Mouse (Mus musculus): ENCODE data around the gene Atp7a. TPM values are rescaled to one million over a fixed set of nuclear protein-coding genes. Genes with fewer than 3 reads are reported as not detected.
"Not testable (repeated sequence)": the region's sequence is repeated elsewhere in the genome, so short reads cannot be mapped to it uniquely, and the experiment has no call there.

Atp7a gene
- 17.0 and 18.1 TPM in 2 replicates for polyA plus RNA-seq (2015; fragmentation: Nextera tagmentation; extraction: Ambion mirVana)

DNA sequence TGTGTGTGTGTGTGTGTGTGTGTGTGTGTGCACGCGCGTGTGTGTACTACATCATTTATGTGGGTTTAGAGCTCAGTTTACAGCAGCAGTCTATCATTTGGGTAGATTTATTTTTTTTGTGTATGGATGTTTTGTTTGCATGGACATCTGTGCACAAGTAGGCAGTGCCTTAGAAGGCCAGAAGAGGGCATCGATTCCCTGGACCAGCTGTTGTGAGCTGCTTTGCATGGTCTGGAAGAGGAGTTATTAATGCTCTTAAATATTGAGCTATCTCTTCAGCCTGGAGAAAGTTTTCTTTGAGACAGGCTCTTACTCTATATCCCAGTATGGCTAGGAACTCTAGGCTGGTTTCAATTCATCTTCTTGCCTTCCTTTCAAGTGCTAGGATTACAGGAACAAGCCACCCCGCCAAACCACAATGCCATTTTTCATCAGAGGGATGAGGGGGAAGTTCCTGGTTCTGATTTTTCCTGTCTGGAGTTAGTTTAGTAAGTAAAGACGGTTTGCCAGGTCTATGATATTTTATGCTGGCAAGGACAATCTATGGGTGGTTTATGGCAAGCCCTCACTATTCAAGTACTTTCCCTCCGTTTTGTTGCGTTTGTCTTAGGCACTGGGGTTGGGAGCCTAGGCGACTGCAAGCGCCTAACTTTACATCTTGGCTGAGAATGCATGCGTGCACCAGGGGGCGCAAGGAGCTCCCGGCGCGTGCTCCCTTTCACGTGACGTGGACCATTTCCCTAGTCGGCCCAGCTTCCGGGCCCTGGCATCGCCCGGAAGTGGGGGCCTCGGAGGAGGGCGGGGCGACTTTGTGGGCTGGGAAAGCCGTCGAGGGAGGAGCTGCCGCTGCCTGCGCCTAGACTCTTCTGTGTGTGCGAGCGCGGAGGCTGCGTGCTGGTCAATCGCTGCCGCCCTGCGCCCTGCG, at the start of gene Atp7a:
Atp7a (plus strand) TSS at position 859 of the 925 bp plus-strand sequence.
- H3K9me3 ChIP-seq (ENCODE audit: control insufficient read depth, low read length): no peaks in the 10 kb centered on the region
- peak within 1 kb of the TSS; percentile 56 for H3K4me2 ChIP-seq (ENCODE audit: low read depth, low read length)
- H3K9ac ChIP-seq (ENCODE audit: low read depth, low read length): peak within 1 kb of the TSS; percentile 71
- H3K36me3 ChIP-seq (ENCODE audit: control insufficient read depth, insufficient read depth, low read length): no peaks in the 10 kb centered on the region
- H3K27ac ChIP-seq (ENCODE audit: low read length): peak within 1 kb of the TSS; percentile 74
- ATAC-seq: peak; percentile 97
- no peaks in the 10 kb centered on the region for H3K4me1 ChIP-seq (ENCODE audit: control insufficient read depth, insufficient read depth, low read length)
- H3K27me3 ChIP-seq (replicated peaks; ENCODE audit: control insufficient read depth, insufficient read depth, low read length): no peaks in the 10 kb centered on the region
- peak within 1 kb of the TSS; percentile 55 for H3K4me3 ChIP-seq (ENCODE audit: low read length)
- 14% methylated on average over 33 of the region's 36 CpGs for WGBS

GRCm38 (mm10) chrX:106001605-106002004, 25.5 kb upstream of the Atp7a start:
- H3K4me1 ChIP-seq (ENCODE audit: control insufficient read depth, insufficient read depth, low read length): no peaks in the 10 kb centered on the region
- no peaks in the 10 kb centered on the region for H3K27me3 ChIP-seq (replicated peaks; ENCODE audit: control insufficient read depth, insufficient read depth, low read length)
- no peak for ATAC-seq
- H3K9ac ChIP-seq (ENCODE audit: low read depth, low read length): no peak overlapping the region
- H3K4me2 ChIP-seq (ENCODE audit: low read depth, low read length): no peak overlapping the region
- WGBS: 64% methylated on average over 1 of the region's 1 CpGs
- H3K36me3 ChIP-seq (ENCODE audit: control insufficient read depth, insufficient read depth, low read length): no peaks in the 10 kb centered on the region
- H3K4me3 ChIP-seq (ENCODE audit: low read length): no peak overlapping the region
- H3K9me3 ChIP-seq (ENCODE audit: control insufficient read depth, low read length): no peaks in the 10 kb centered on the region
- no peak overlapping the region for H3K27ac ChIP-seq (ENCODE audit: low read length)

GRCm38 (mm10) chrX:106010762-106011161, 16.3 kb upstream of the Atp7a start:
- no peaks in the 10 kb centered on the region for H3K27me3 ChIP-seq (replicated peaks; ENCODE audit: control insufficient read depth, insufficient read depth, low read length)
- H3K9me3 ChIP-seq (ENCODE audit: control insufficient read depth, low read length): no peaks in the 10 kb centered on the region
- peaks cover 5% of the 10 kb centered on the region for H3K4me1 ChIP-seq (ENCODE audit: control insufficient read depth, insufficient read depth, low read length)
- peak overlapping the region; percentile 91; the same call in 1 of the 2 replicates for H3K27ac ChIP-seq (ENCODE audit: low read length)
- H3K36me3 ChIP-seq (ENCODE audit: control insufficient read depth, insufficient read depth, low read length): no peaks in the 10 kb centered on the region
- no peak for ATAC-seq
- H3K9ac ChIP-seq (ENCODE audit: low read depth, low read length): peak overlapping the region; percentile 79; the same call in 1 of the 2 replicates
- WGBS: 7% methylated on average over 3 of the region's 3 CpGs
- H3K4me3 ChIP-seq (ENCODE audit: low read length): peak overlapping the region; percentile 64
- H3K4me2 ChIP-seq (ENCODE audit: low read depth, low read length): peak overlapping the region; percentile 30

DNA sequence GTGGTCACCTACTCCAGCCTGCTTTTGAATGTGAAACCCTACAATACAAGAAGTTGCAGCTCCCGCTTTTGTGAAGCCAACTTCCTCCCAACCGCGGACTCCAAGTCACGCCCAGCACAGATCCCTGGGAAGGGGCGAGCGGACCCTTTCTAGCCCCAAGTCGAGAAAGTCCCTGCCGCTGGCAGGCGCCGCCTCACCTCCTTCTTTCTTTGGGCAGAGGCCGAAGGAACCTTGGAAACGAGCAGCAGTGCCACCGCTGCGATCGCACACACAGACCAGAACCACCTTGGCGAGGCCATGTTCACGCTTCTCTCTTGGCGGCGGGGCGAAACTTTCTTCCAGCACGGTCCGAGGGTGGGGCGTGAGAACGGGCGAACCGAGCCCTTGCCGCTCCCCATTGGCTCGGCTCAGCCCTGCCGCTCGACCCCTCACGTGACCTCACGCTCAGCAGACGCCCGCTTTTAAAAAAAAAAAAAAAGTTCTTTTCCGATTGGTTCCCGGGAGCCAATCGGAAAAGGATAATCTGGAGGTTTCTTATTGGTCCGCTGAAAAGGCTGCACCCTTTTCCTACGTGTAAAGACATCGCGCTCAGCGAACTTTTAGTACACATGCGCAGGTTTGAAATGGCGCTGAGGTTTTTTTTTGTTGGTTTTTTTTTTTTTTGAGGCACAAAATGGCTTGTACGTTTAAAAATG, 15.5 kb upstream of the Atp7a start, which contains the start of gene Magt1:
Magt1 (minus strand) TSS at position 442 of the 695 bp plus-strand sequence.
- H3K36me3 ChIP-seq (ENCODE audit: control insufficient read depth, insufficient read depth, low read length): no peaks in the 10 kb centered on the region
- H3K4me2 ChIP-seq (ENCODE audit: low read depth, low read length): peak within 1 kb of the TSS; percentile 52
- H3K9me3 ChIP-seq (ENCODE audit: control insufficient read depth, low read length): no peaks in the 10 kb centered on the region
- H3K4me3 ChIP-seq (ENCODE audit: low read length): peak within 1 kb of the TSS; percentile 64
- no peaks in the 10 kb centered on the region for H3K27me3 ChIP-seq (replicated peaks; ENCODE audit: control insufficient read depth, insufficient read depth, low read length)
- H3K9ac ChIP-seq (ENCODE audit: low read depth, low read length): peak within 1 kb of the TSS; percentile 79
- WGBS: 18% methylated on average over 45 of the region's 45 CpGs
- H3K27ac ChIP-seq (ENCODE audit: low read length): peak within 1 kb of the TSS; percentile 91
- peaks cover 5% of the 10 kb centered on the region for H3K4me1 ChIP-seq (ENCODE audit: control insufficient read depth, insufficient read depth, low read length)
- ATAC-seq: peak; percentile 96

GRCm38 (mm10) chrX:106012559-106012958, 14.5 kb upstream of the Atp7a start:
- Histone ChIP-seq H3K9me3 (ENCODE audit: control insufficient read depth, low read length) (no peaks in the 10 kb centered on the region), H3K4me3 (ENCODE audit: low read length) (peak overlapping the region; percentile 36; the same call in 1 of the 2 replicates), H3K36me3 (ENCODE audit: control insufficient read depth, insufficient read depth, low read length) (no peaks in the 10 kb centered on the region), H3K27me3 (replicated peaks; ENCODE audit: control insufficient read depth, insufficient read depth, low read length) (no peaks in the 10 kb centered on the region), H3K4me1 (ENCODE audit: control insufficient read depth, insufficient read depth, low read length) (peaks cover 5% of the 10 kb centered on the region), H3K9ac (ENCODE audit: low read depth, low read length) (peak overlapping the region; percentile 63; the same call in 1 of the 2 replicates), H3K27ac (ENCODE audit: low read length) (peak overlapping the region; percentile 84), H3K4me2 (ENCODE audit: low read depth, low read length) (peak overlapping the region; percentile 52; the same call in 1 of the 2 replicates)
- 76% methylated on average over 3 of the region's 3 CpGs for WGBS
- no peak for ATAC-seq

GRCm38 (mm10) chrX:106013217-106013616, 13.9 kb upstream of the Atp7a start:
- H3K4me3 ChIP-seq (ENCODE audit: low read length): no peak overlapping the region
- no peaks in the 10 kb centered on the region for H3K9me3 ChIP-seq (ENCODE audit: control insufficient read depth, low read length)
- H3K27ac ChIP-seq (ENCODE audit: low read length): no peak overlapping the region
- no peaks in the 10 kb centered on the region for H3K36me3 ChIP-seq (ENCODE audit: control insufficient read depth, insufficient read depth, low read length)
- H3K9ac ChIP-seq (ENCODE audit: low read depth, low read length): no peak overlapping the region
- ATAC-seq: no peak
- WGBS: 25% methylated on average over 2 of the region's 2 CpGs
- H3K4me2 ChIP-seq (ENCODE audit: low read depth, low read length): no peak overlapping the region
- H3K27me3 ChIP-seq (replicated peaks; ENCODE audit: control insufficient read depth, insufficient read depth, low read length): no peaks in the 10 kb centered on the region
- H3K4me1 ChIP-seq (ENCODE audit: control insufficient read depth, insufficient read depth, low read length): peaks cover 5% of the 10 kb centered on the region

- 61% methylated on average over 2 of the region's 2 CpGs for WGBS
- H3K4me2 ChIP-seq (ENCODE audit: low read depth, low read length); H3K27ac ChIP-seq (ENCODE audit: low read length); H3K9ac ChIP-seq (ENCODE audit: low read depth, low read length); H3K4me3 ChIP-seq (ENCODE audit: low read length); H3K9me3 ChIP-seq (ENCODE audit: control insufficient read depth, low read length); H3K36me3 ChIP-seq (ENCODE audit: control insufficient read depth, insufficient read depth, low read length); H3K4me1 ChIP-seq (ENCODE audit: control insufficient read depth, insufficient read depth, low read length); ATAC-seq; H3K27me3 ChIP-seq (replicated peaks; ENCODE audit: control insufficient read depth, insufficient read depth, low read length): not testable (repeated sequence)
These were observed 12.2 kb upstream of the Atp7a start for GRCm38 (mm10) chrX:106014741-106015377.

DNA sequence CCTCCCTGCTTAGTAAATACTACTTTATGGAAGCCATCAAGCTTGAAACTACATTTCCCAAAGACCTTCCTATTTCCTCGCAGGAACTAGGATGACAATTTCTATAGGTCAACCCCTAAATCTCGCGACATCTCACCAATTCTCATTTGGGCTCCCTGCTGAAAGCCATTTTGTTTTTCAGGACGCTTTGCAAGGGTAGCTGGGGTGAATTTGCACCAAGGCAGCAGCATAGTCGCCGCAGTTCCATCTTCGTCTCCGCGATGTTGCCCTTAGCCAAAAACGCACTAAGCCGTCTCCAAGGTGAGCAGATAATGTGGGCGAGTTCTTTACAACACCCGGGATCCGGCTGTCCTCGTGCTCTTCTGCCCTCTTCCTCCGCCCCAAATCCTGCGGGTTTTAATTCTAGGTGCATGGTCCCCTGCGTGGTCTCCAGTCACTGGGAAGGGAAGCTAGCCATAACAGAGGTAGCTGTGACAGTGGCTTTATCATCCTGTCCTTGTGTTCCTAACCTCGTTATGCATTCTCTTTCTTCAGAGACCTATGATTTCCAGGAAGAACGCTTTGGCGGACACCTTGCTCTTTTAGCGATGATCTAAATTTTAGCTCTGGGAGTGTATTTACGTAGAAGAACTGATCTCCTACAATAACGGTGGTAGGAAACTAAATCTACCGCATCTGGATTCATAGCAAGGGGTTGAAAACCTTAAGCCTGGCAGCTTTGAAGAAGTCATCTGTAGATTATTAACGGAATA, 11.3 kb upstream of the Atp7a start, which contains the start of gene Cox7b:
Cox7b (plus strand) TSS at position 130 of the 752 bp plus-strand sequence.
- peak within 1 kb of the TSS; percentile 57 for H3K4me3 ChIP-seq (ENCODE audit: low read length)
- no peaks in the 10 kb centered on the region for H3K36me3 ChIP-seq (ENCODE audit: control insufficient read depth, insufficient read depth, low read length)
- peak within 1 kb of the TSS; percentile 82 for H3K27ac ChIP-seq (ENCODE audit: low read length)
- no peaks in the 10 kb centered on the region for H3K4me1 ChIP-seq (ENCODE audit: control insufficient read depth, insufficient read depth, low read length)
- ATAC-seq: peak; percentile 26
- WGBS: 13% methylated on average over 26 of the region's 26 CpGs
- H3K4me2 ChIP-seq (ENCODE audit: low read depth, low read length): peak within 1 kb of the TSS; percentile 16; the same call in 1 of the 2 replicates
- peak within 1 kb of the TSS; percentile 71 for H3K9ac ChIP-seq (ENCODE audit: low read depth, low read length)
- H3K9me3 ChIP-seq (ENCODE audit: control insufficient read depth, low read length): no peaks in the 10 kb centered on the region
- no peaks in the 10 kb centered on the region for H3K27me3 ChIP-seq (replicated peaks; ENCODE audit: control insufficient read depth, insufficient read depth, low read length)
